Mouse (Mus musculus): ENCODE measurements around the gene Abi3. TPM values are rescaled to one million over a fixed set of nuclear protein-coding genes. Genes with fewer than 3 reads are reported as not detected.
A peak's percentile ranks its signal among the peaks of the same experiment; 100 is the strongest.

The Abi3 gene
- total RNA-seq, 4 experiments from 2014 or later = 5.0 to 38.5 (median 21.7) TPM

DNA sequence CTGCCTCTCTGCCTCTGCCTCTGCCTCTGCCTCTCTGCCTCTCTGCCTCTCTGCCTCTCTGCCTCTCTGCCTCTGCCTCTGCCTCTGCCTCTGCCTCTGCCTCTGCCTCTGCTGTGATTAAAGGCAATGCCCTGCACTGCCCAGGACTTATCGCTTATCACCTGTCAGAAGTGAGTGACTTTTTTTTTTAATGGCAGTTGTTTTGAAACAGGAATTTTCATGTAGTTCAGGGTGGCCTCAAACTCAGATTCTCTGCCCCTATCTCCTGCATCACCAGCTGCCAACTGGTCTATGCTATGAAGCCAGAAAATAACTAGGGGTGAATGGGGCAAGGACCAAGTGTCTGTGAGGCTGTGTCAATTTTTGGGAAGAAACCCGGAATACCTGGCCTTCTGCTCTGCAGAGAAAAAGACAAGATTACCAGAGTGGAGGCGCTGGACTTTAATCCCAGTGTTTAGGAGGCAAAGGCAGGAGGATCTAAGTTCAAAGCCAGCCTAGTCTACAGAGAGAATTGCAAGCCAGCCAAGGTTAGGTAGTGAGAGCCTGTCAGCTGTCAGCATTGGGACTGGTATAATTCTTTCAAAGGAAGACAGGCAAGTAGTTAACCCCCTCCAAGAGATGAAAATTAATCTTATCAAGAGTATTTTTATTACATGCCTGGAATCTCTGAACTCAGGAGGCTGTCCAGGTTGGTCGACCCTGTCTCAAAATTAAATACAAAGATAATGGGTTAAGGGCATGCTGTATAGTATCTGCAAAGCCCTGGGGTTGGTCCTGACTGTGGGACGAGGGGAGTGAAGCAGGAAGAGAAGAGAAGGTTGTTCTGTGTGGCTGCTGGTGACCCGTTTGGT lies 15.7 kb downstream of the Abi3 start:
- no peak for DNase-seq (ENCODE audit: low spot score in 2 of 2)

DNA sequence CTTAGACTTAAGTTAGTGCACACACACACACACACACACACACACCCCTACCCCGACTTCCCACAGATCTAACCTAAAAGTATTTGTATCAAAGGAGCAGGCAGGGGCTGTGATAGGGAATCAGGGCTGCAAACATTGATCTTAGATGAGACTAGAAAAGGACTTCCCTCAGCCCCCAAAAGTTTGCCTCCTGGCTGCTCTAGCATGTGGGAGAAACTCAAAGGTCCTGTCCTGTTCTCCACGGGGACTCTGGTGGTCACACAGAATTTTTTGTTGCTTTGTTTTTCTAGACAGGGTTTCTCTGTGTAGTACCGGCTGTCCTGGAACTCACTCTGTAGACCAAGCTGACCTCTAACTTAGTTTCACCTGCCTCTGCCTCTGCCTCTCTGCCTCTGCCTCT lies 16.7 kb downstream of the Abi3 start:
- DNase-seq (ENCODE audit: low spot score in 2 of 2) = no peak

DNA sequence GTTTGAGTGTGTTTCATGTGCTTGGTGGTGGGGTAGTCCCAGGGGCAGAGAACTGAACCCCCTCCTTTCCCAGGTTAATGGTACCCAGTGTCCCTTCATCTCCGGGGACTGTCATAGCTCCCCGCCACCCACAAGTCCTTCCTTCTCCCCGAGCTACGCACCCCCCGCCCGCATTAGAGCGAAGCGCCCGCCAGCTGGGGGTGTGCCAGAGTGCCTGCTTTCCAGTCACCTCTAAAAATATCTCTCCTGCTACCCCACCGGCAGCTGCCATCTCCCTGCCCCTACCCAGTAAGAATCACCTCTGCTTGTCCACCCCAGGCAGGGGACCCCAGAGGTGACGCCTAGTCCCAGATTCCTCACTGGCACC lies 17.4 kb downstream of the Abi3 start:
- DNase-seq (ENCODE audit: low spot score in 2 of 2) = peak in 1 of 2 experiments; percentile 43

DNA sequence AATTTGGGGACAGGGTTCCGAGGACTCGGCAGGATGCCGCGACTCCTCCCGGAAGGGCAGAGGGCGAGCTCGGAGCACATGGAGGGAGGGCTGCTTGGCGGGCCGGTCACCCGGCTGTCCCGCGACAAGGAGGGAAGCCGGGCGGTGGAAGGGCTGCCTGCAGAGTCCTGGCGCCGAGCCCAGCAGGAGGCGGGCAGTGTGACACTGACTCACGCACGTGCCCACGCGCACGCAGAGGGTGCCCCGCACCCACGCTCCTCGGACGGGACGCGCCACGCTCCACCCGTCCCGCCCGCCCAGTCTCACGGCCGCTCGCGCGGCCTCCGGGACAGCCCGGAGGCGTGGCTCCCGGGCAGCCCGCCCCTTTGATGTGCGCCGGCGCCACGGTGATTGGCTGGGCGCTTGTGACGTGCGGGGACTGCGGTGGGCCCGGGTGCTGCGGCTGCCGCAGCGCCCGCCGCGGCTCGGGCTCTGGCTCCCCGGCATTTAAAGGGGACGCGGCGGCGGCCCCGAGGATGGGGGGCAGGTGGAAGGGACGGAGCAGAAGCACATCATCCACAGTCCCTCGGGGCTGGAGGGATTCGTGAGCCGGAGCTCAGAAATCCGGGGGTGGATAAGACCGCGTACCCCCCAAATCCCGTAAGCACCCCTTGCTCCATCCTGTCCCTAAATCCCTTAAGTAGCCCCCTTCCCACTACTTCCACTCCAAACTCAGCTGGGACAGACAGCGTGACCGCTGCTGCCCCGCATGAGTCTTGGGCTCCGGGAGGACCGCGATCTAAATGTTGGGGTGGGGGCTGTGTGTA lies 18.0 kb downstream of the Abi3 start, which contains the start of gene Phospho1:
Gene Phospho1 (plus strand): TSS at position 429 of the 806 bp plus-strand sequence.
- peak; percentile 67 to 81 for DNase-seq (ENCODE audit: low spot score in 2 of 2)

DNA sequence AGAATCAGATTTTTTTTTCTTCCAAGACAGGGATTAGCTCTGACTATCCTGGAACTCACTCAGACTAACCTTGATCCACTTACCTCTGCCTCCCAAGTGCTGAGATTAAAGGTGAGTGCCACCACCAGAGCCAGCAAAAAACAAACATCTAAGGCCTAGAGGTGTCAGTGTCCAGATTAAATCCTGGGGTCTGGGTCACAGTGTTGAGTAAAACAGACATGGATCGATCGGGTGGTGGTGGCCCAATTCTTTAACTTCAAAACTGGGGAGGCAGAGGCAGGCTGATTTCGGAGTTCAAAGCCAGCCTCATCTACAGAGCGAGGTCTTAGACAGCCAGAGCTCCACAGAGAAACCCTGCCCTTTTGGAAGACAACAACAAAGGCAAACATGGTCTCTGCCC lies 19.8 kb downstream of the Abi3 start:
- no peak for DNase-seq (ENCODE audit: low spot score in 2 of 2)

DNA sequence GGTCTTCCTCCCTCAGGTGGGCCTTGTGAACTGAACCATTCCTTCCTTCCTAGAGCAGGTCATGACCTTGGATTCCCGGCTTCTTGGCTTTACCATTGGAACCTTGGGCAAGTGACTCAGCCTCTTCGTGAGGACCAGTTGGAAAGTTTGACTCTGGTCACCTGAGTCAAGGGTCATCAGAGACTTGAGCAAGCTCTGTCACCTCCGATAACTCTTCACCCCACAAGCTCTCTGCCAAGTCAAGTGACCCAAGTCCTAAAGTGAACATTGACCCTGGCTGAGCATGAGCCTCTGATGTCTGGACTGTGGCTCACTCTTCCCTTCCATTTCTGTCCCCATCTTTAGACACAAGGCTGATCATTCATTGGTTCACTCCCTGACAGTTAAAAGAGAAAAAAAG lies 20.8 kb downstream of the Abi3 start:
- no peak for DNase-seq (ENCODE audit: low spot score in 2 of 2)

DNA sequence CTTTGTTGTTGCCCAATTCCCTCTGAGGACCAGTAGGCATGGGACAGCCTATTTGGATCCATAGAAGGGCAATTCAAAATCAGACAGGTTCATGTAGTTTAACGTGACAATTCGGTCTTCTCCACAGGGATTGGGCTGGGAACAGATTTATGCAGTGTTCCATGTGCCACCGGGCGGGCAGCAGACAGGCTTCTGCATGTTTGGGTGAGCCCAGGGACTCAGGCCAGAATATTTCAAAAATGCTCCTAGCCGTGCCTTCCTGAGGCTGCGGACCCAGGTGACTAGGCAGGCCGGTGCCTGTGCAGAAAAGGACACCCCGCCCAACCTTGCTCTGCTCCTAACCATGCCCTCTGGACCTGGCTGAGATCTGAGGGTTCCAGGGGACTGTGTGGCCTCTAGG lies 23.1 kb downstream of the Abi3 start:
- no peak for DNase-seq (ENCODE audit: low spot score in 2 of 2)

DNA sequence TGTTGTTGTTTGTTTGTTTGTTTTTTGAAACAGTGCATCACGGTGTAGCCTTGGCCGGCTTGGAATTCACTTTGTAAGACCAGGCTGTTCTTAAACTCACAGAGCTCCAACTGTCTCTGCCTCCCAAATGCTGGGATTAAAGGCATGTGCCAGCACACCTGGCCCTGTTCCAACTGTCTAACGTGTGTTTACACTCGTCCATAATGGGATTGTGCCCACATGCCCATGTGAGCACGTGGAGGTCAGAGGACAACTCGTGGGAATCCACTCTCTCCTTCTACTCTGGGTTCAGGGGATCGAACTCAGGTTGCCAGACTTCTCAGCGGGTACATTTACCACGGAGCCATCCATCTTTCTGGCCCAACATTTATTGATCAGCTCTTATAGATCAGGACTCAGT lies 26.9 kb downstream of the Abi3 start:
- DNase-seq (ENCODE audit: low spot score in 2 of 2) = no peak

DNA sequence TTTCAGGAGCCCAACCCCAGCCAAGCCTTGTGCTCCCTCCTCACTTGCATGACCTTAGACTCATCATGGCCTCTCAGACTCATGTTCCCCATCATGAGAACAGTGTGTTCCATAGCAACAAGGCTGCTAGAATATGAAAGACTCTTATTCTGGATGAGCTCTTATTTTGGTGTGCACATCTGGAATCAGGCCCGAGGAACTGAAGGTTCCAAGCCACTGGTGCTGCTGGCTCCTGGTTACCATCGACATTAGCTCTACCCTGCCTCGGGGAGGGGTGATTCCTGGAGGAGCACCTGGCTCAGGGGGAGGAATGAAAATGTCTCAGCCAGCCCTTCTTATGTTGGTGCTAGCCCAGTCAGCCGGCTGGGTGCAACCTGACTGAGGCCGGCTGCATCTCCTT lies 27.4 kb downstream of the Abi3 start:
- DNase-seq (ENCODE audit: low spot score in 2 of 2) = no peak

DNA sequence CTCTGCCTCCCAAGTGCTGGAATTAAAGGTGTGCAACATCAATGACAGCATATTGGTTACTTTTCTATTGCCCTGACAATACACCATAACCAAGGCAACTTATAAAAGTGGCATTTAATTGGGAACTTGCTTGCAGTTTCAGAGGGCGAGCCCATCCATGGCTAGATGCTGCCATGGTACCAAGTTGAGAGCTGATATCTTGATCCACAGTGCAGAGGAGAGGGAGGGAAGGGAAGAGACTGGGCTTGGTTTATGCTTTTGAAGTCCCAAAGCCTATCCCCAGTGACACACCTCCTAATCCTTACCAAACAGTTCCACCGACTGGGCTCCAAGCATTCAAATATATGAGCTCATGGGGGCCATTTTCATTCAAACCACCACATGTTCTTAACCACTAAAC lies 28.2 kb downstream of the Abi3 start:
- DNase-seq (ENCODE audit: low spot score in 2 of 2) = no peak

DNA sequence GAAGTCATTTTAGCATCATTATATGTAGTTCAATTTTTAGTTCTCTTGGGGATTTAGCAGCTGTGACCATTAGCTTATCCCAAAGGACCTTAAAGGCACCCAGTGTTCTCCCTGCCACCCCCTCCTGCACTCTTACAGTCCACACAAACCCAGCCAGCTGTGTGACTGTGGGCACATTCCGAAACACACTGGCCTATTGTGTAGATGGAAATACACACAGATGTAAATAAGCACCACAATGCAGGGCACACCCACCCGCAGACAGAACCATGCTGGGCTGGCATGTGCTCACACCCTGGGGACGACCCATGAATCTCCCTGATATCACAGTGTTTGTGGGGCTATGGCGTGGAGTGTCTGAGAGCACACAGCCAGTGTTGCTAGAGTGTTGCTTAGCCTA lies 30.1 kb downstream of the Abi3 start:
- no peak for DNase-seq (ENCODE audit: low spot score in 2 of 2)

DNA sequence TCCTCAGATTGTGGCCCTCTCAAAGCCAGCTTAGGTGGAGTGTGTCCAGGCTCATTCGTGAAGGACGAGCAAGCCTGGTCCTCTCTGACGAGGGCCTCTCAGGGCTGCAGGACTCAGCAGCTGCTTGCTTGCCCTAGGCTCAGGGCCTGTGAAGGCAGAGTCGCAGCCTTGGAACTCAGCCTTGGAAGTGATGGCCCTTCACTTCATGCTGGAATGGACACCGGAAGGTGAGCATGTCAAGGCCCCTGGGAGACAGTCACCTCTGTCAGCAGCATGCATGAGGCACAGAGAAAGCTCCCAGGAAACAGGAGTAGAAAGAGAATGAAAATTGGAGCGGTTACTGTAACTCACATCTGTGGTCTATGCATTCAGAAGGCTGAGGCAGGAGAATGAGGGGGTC lies 30.5 kb downstream of the Abi3 start:
- no peak for DNase-seq (ENCODE audit: low spot score in 2 of 2)

DNA sequence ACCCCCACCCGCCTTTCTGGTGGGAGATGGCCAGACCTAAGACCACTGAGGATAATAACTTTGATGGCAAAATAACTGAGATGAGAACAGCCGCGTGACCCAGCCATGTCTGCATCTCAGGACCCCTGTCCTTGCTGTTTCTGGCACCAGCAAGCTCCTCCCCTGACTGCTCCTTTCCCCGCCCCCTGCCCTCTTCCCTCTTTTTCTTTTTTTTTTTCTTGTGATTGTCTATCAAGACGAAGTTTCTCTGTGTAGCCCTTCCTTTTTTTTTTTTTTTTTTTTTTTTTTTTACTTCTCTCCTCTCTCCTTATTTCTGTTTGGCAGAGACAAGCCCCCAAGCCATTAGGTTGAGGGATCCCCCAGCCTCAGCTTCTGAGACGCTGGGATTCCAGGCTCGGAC lies 31.4 kb downstream of the Abi3 start:
- no peak for DNase-seq (ENCODE audit: low spot score in 2 of 2)

DNA sequence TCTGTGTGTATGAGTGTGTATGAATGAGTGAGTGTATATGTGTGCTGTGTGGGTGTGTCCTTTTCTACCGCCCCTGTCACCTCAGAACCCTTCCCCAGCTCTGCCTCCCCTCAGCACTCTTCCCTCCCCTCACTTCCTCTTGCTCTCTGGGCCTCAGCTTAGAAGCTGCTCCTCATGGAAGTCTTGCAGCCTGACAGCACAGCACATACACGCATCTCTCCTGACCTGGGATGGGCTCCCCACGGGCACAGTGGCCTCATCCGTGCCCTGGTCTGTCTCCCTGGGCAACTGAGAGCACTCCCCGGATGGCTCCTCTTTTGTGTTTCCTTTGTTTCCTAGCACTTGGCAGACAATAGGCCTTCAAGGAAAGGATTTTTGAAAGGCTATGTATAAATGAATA lies 32.7 kb downstream of the Abi3 start:
- DNase-seq (ENCODE audit: low spot score in 2 of 2) = no peak

DNA sequence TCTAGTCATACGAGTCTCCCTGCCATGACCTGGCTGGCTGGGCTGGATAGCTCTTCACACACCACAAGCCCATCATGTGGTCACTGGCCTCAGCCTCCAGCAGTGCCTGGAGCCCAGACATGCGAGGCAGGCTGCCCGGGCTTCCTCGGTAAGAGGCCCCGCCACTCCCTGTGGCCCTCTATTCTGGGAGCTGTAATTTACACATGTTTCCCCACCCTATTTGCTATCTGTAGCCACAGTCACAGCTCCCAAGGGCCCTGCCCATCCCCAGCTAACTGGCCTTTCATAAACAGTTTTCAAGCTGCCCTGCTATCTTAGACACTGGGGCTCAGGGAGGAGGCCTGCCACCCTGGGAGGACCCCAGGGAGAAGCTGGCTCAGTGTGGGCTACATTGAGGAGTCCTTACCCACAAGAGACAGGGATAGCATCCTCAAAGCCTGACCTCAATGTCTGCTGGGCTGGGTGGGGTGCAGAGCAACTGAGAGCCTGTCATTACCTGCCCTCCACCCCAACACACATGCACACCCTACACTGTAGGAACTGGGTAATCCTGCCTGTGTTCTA lies 33.7 kb downstream of the Abi3 start:
- DNase-seq (ENCODE audit: low spot score in 2 of 2) = no peak

DNA sequence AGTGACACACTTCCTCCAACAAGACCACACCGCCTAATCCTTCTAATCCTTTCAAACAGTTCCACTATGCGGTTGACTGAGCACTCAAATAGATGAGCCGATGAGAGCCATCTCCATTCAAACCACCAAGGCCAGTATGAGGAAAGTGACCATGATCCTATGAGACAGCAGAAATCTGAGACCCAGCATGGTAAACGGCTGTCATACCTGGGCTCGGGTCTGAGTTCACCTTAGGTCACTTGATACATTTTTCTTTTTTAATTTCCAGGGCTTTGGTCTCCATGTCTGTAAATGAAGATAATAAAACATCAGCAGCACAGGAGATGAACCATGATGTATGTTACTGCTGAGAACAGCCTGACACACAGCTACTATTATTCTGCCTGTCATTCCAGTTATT lies 34.4 kb downstream of the Abi3 start:
- no peak for DNase-seq (ENCODE audit: low spot score in 2 of 2)

DNA sequence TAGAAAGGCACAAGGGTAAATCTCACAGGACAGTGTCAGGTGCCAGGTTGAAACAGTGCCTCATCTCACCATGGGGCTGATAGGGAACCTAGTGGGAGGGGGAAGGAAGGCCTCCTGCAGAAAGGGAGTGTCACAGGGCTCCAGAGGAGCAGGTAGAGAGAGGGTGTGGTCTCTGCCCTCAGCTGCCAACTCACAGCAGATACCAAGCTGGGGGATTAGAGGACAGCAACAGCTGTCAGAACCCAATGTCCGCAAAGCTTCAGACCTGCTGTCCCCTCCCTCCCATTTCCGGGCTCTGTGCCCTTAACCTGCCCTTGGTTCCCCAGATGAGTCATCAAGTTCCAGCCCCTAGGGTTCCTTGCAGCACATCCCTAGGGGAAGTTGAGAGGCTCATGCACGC lies 36.7 kb downstream of the Abi3 start:
- no peak for DNase-seq (ENCODE audit: low spot score in 2 of 2)

DNA sequence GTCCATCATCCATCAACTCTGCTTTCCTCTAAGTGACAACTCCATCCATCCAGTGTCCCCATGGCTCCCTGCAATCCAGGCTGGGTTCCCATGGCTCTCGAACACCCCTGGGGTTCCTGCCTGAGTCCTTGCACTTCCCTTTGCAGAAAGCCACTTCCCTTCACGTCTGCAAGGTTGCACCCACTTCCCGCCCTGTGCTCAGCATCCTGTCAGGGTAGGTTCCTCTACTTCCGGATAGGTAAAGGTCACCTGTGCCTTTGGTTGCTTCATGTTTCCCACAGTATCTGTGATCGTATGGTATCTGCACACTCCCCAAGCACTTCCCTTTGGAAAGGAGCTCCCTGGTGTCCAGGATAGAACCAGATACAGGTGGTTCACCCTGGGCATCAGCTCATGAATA lies 37.3 kb downstream of the Abi3 start:
- no peak for DNase-seq (ENCODE audit: low spot score in 2 of 2)

DNA sequence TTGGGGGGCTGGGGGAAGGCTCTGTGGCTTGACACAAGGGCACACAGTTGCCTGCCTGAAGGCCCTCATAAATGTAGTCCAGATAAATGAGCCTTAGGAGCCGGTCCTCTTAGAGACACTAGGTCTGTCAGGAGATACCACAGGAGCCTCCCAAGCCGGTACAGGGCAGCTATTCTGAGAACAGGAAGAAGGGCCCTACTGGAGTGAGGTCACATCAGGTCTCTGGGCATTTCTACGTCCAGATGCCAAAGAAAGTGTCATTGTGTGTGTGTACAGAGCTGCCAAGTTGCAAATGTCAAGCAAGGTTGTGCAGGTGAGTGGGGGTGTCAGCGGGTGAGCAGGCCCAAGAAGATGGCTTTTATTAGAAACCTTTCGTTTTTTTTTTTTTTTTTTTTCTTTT lies 46.7 kb downstream of the Abi3 start:
- no peak for DNase-seq (ENCODE audit: low spot score in 2 of 2)

DNA sequence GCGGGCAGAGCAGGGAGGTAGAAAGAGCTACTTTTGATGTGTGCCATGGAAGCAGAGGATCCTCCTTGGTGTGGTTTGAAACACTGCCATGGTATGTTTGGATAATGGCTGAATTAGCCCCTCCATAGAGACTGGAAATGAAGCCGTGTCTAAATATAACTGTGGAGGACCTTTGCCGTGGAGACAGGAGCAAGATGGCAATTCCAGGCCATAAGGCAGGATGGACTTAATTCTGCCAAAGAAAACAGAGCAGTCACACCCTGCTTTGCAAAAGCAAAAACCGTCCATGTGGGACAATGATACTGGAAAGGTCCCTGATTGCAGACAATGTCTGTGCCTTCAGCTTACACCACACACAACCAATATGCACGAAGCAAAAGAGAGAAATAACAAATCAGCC lies 48.1 kb downstream of the Abi3 start:
- DNase-seq (ENCODE audit: low spot score in 2 of 2) = no peak

DNA sequence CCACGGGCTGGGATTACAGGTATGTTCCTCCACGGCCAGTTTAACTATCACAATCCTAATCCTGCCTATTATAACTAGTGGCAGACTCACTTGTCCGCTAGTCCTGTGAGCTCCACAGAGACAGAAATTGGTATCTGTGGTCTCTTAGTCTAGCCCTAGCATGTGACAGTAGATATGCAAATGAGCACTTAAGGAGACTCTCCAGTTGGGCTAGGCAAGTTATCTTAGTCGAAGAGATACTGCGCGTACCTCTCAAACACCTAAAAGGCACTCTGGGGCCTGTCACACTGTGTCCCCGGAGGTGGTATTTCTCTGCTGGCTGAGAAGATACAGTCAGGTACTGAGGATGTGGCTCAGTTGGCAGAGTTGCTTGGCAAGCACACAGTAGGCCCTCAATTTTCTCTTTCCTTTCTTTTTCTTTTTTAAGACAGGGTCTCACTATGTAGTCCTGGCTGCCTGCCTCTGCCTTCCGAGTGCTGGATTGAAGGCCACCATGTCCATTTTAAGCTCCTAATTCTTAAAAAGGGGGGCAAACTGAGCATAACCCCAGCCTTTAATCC lies 49.2 kb downstream of the Abi3 start:
- no peak for DNase-seq (ENCODE audit: low spot score in 2 of 2)

DNA sequence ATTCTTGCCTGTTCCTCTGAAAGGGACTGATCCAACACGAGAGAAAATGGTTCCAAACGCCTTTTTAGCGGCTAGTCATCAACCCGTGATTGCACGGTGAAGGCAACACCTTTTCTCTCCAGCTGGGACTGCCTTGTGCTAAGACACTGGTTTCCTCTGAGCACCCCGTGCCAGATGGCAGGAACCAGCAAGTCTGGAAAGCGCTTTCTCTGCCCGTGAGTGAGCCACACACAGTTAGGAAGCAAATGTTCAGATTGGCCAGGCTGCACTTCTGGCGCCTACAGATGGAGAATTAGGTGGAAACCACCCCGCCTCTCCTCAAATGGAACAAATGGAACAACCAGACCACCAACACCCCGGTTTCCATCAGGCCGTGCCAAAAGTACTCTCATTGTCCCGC lies 50.5 kb downstream of the Abi3 start:
- peak; percentile 85 to 86 for DNase-seq (ENCODE audit: low spot score in 2 of 2)
